Mouse (Mus musculus) limb, embryonic 15.5 days (tissue): ENCODE measurements around the gene Gpx1. TPM values are rescaled to one million over a fixed set of nuclear protein-coding genes. Genes with fewer than 3 reads are reported as not detected.
A peak's percentile ranks its signal among the peaks of the same experiment; 100 is the strongest.

Experiments used
- ATAC-seq: fragments of 200-750 bp; cut with Nextera tagmentation; 2 replicates; pipeline ENCODE4 v1.8.0; 2017; ENCODE audit warnings: low read depth, moderate TSS enrichment; ENCODE audit not compliant: insufficient number of reproducible peaks, low FRiP score, low TSS enrichment
- H3K27ac ChIP-seq: fragments of 300-500 bp; sonication (generic); 2 replicates; pipeline ENCODE4 v1.5.1; 2015; ENCODE audit warnings: moderate library complexity, mild to moderate bottlenecking, inconsistent platforms
- H3K27me3 ChIP-seq: fragments of 300-500 bp; sonication (generic); 2 replicates; pipeline ENCODE4 v1.6.1; 2015; ENCODE audit warnings: inconsistent platforms
- H3K36me3 ChIP-seq: fragments of 300-500 bp; sonication (generic); 2 replicates; pipeline ENCODE4 v1.6.1; 2015; ENCODE audit warnings: inconsistent platforms
- H3K4me1 ChIP-seq: fragments of 300-500 bp; sonication (generic); 2 replicates; pipeline ENCODE4 v1.6.1; 2015; ENCODE audit warnings: inconsistent platforms
- H3K4me2 ChIP-seq: fragments of 300-500 bp; sonication (generic); 2 replicates; pipeline ENCODE4 v1.6.1; 2015; ENCODE audit warnings: mild to moderate bottlenecking, inconsistent platforms
- H3K4me3 ChIP-seq: fragments of 300-500 bp; sonication (generic); 2 replicates; pipeline ENCODE4 v1.5.1; 2015; ENCODE audit warnings: mild to moderate bottlenecking, inconsistent platforms
- H3K9ac ChIP-seq: fragments of 300-500 bp; sonication (generic); 2 replicates; pipeline ENCODE4 v1.6.1; 2015; ENCODE audit warnings: inconsistent platforms
- H3K9me3 ChIP-seq: fragments of 300-500 bp; sonication (generic); 2 replicates; pipeline ENCODE4 v1.6.1; 2016; ENCODE audit warnings: inconsistent platforms
- WGBS: fragments of 180-500 bp; shearing (Covaris S2); methylation state at CpG from one replicate; pipeline ENCODE4 v1.1.7; 2015; 5-methylcytosine and 5-hydroxymethylcytosine counted together
- polyA plus RNA-seq: library from polyadenylated mRNA; unstranded; fragments of >200 nt; fragmentation: Nextera tagmentation; extraction: Ambion mirVana; gene quantifications from 2 replicates; pipeline ENCODE4 v1.2.1, GENCODE M21; 2015

Gene Gpx1
- polyA plus RNA-seq, 1 experiment from 2014 or later: 657 TPM

GRCm38 (mm10) chr9:108341801-108342200 is 3.1 kb downstream of the Gpx1 start:
- no peak for ATAC-seq
- Histone ChIP-seq H3K27ac (0 out of 2 replicates have a peak overlapping the region, but pooled peaks have one; percentile 38), H3K9me3 (no peaks in the 10 kb centered on the region), H3K36me3 (peaks cover 7% of the 10 kb centered on the region), H3K4me3 (no peak overlapping the region), H3K27me3 (no peaks in the 10 kb centered on the region), H3K4me2 (no peak overlapping the region), H3K4me1 (peaks cover 29% of the 10 kb centered on the region), H3K9ac (no peak overlapping the region)

GRCm38 (mm10) chr9:108342301-108342831 is 3.7 kb downstream of the Gpx1 start:
- H3K9me3 ChIP-seq: no peaks in the 10 kb centered on the region
- H3K27me3 ChIP-seq: no peaks in the 10 kb centered on the region
- H3K27ac ChIP-seq: 0 out of 2 replicates have a peak overlapping the region, but pooled peaks have one; percentile 38
- no peak overlapping the region for H3K4me3 ChIP-seq
- no peak for ATAC-seq
- 31% methylated on average over 5 of the region's 5 CpGs for WGBS
- peaks cover 32% of the 10 kb centered on the region for H3K4me1 ChIP-seq
- no peak overlapping the region for H3K9ac ChIP-seq
- peaks cover 7% of the 10 kb centered on the region for H3K36me3 ChIP-seq
- no peak overlapping the region for H3K4me2 ChIP-seq

- Histone ChIP-seq H3K27me3 (no peaks in the 10 kb centered on the region), H3K4me1 (peaks cover 29% of the 10 kb centered on the region), H3K36me3 (peaks cover 4% of the 10 kb centered on the region; the same call in 1 of the 2 replicates), H3K27ac (no peak overlapping the region), H3K9ac (no peak overlapping the region), H3K4me3 (no peak overlapping the region), H3K4me2 (no peak overlapping the region), H3K9me3 (no peaks in the 10 kb centered on the region)
- WGBS: 86% methylated on average over 3 of the region's 3 CpGs
- no peak for ATAC-seq
Observed at GRCm38 (mm10) chr9:108343331-108343730, 4.6 kb downstream of the Gpx1 start.

- H3K4me2 ChIP-seq: no peak overlapping the region
- H3K4me1 ChIP-seq: peaks cover 29% of the 10 kb centered on the region
- peaks cover 4% of the 10 kb centered on the region; the same call in 1 of the 2 replicates for H3K36me3 ChIP-seq
- WGBS: 89% methylated on average over 1 of the region's 1 CpGs
- H3K27ac ChIP-seq: no peak overlapping the region
- no peak for ATAC-seq
- H3K9me3 ChIP-seq: no peaks in the 10 kb centered on the region
- no peak overlapping the region for H3K4me3 ChIP-seq
- no peak overlapping the region for H3K9ac ChIP-seq
- H3K27me3 ChIP-seq: no peaks in the 10 kb centered on the region
Observed at GRCm38 (mm10) chr9:108343835-108344234, 5.1 kb downstream of the Gpx1 start.

GRCm38 (mm10) chr9:108344471-108344870 is 5.8 kb downstream of the Gpx1 start:
- Histone ChIP-seq H3K4me3 (no peak overlapping the region), H3K4me2 (no peak overlapping the region), H3K36me3 (peaks cover 4% of the 10 kb centered on the region; the same call in 1 of the 2 replicates), H3K27me3 (no peaks in the 10 kb centered on the region), H3K9me3 (no peaks in the 10 kb centered on the region), H3K27ac (no peak overlapping the region), H3K9ac (no peak overlapping the region), H3K4me1 (peaks cover 33% of the 10 kb centered on the region)
- WGBS: 81% methylated on average over 4 of the region's 4 CpGs
- ATAC-seq: no peak

- no peaks in the 10 kb centered on the region for H3K27me3 ChIP-seq
- peaks cover 18% of the 10 kb centered on the region for H3K36me3 ChIP-seq
- H3K27ac ChIP-seq: peak overlapping the region; percentile 96
- H3K9me3 ChIP-seq: no peaks in the 10 kb centered on the region
- H3K4me1 ChIP-seq: peaks cover 13% of the 10 kb centered on the region
- H3K4me2 ChIP-seq: peak overlapping the region; percentile 59
- H3K4me3 ChIP-seq: peak overlapping the region; percentile 93
- WGBS: 5% methylated on average over 11 of the region's 11 CpGs
- ATAC-seq: no peak
- peak overlapping the region; percentile 80 for H3K9ac ChIP-seq
Observed at GRCm38 (mm10) chr9:108347024-108347423, 8.3 kb downstream of the Gpx1 start.

GRCm38 (mm10) chr9:108347540-108348289 is 9.0 kb downstream of the Gpx1 start, which contains the start of gene Usp4:
Gene Usp4 (plus strand): TSS chr9:108347853.
- Histone ChIP-seq H3K9me3 (no peaks in the 10 kb centered on the region), H3K27ac (peak within 1 kb of the TSS; percentile 96)

GRCm38 (mm10) chr9:108348290-108348680 is 9.6 kb downstream of the Gpx1 start:
- H3K27me3 ChIP-seq: no peaks in the 10 kb centered on the region
- peak overlapping the region; percentile 96 for H3K27ac ChIP-seq
- WGBS: 3% methylated on average over 14 of the region's 14 CpGs
- H3K9ac ChIP-seq: peak overlapping the region; percentile 80
- H3K4me3 ChIP-seq: peak overlapping the region; percentile 93
- peaks cover 13% of the 10 kb centered on the region for H3K4me1 ChIP-seq
- peaks cover 30% of the 10 kb centered on the region for H3K36me3 ChIP-seq
- H3K9me3 ChIP-seq: no peaks in the 10 kb centered on the region
- ATAC-seq: no peak
- peak overlapping the region; percentile 59 for H3K4me2 ChIP-seq

More at GRCm38 (mm10) chr9:108347540-108348289, 9.0 kb downstream of the Gpx1 start, which contains the start of gene Usp4:
- H3K4me2 ChIP-seq: peak within 1 kb of the TSS; percentile 59
- H3K36me3 ChIP-seq: peaks cover 25% of the 10 kb centered on the region
- H3K4me3 ChIP-seq: peak within 1 kb of the TSS; percentile 93
- H3K4me1 ChIP-seq: peaks cover 13% of the 10 kb centered on the region
- H3K9ac ChIP-seq: peak within 1 kb of the TSS; percentile 80
- WGBS: under 1% methylated on average over 64 of the region's 75 CpGs
- peak; percentile 93 for ATAC-seq
- no peaks in the 10 kb centered on the region for H3K27me3 ChIP-seq

GRCm38 (mm10) chr9:108349727-108350126 is 11.0 kb downstream of the Gpx1 start:
- 91% methylated on average over 4 of the region's 4 CpGs for WGBS
- Histone ChIP-seq H3K27me3 (no peaks in the 10 kb centered on the region), H3K9ac (no peak overlapping the region), H3K4me2 (no peak overlapping the region), H3K4me3 (no peak overlapping the region), H3K27ac (no peak overlapping the region), H3K4me1 (peaks cover 13% of the 10 kb centered on the region), H3K9me3 (no peaks in the 10 kb centered on the region), H3K36me3 (peaks cover 45% of the 10 kb centered on the region)
- ATAC-seq: no peak

- H3K36me3 ChIP-seq: peaks cover 86% of the 10 kb centered on the region
- WGBS: 93% methylated on average over 9 of the region's 9 CpGs
- no peak overlapping the region for H3K4me2 ChIP-seq
- H3K27ac ChIP-seq: no peak overlapping the region
- no peak overlapping the region for H3K4me3 ChIP-seq
- no peaks in the 10 kb centered on the region for H3K27me3 ChIP-seq
- H3K9me3 ChIP-seq: no peaks in the 10 kb centered on the region
- H3K4me1 ChIP-seq: no peaks in the 10 kb centered on the region
- H3K9ac ChIP-seq: no peak overlapping the region
- no peak for ATAC-seq
Observed at GRCm38 (mm10) chr9:108378234-108378633, 39.5 kb downstream of the Gpx1 start.

- Histone ChIP-seq H3K36me3 (peaks cover 86% of the 10 kb centered on the region), H3K9me3 (no peaks in the 10 kb centered on the region), H3K4me2 (no peak overlapping the region), H3K27ac (no peak overlapping the region), H3K4me3 (no peak overlapping the region), H3K9ac (no peak overlapping the region), H3K4me1 (no peaks in the 10 kb centered on the region), H3K27me3 (no peaks in the 10 kb centered on the region)
- 80% methylated on average over 5 of the region's 5 CpGs for WGBS
- no peak for ATAC-seq
Observed at GRCm38 (mm10) chr9:108378736-108379135, 40.0 kb downstream of the Gpx1 start.

- Histone ChIP-seq H3K36me3 (peaks cover 86% of the 10 kb centered on the region), H3K4me3 (no peak overlapping the region), H3K4me2 (no peak overlapping the region), H3K27ac (no peak overlapping the region), H3K9ac (no peak overlapping the region), H3K27me3 (no peaks in the 10 kb centered on the region), H3K9me3 (no peaks in the 10 kb centered on the region), H3K4me1 (no peaks in the 10 kb centered on the region)
- WGBS: 88% methylated on average over 4 of the region's 4 CpGs
- no peak for ATAC-seq
Observed at GRCm38 (mm10) chr9:108379294-108379693, 40.6 kb downstream of the Gpx1 start.
